Mouse (Mus musculus) hindbrain, embryonic 11.5 days (tissue): ENCODE results near the gene Ppp1ca. TPM values are rescaled to one million over a fixed set of nuclear protein-coding genes. Genes with fewer than 3 reads are reported as not detected.

Experiments used
- ATAC-seq: fragments of 200-750 bp; cut with Nextera tagmentation; 2 replicates; pipeline ENCODE4 v1.8.0; 2017; ENCODE audit warnings: mild to moderate bottlenecking, moderate TSS enrichment, moderate library complexity; ENCODE audit not compliant: low FRiP score
- DNase-seq: peaks from one replicate; pipeline ENCODE4 v3.0.0-alpha.2; 2015; ENCODE audit warnings: low spot score
- H3K27ac ChIP-seq: fragments of 300-500 bp; sonication (generic); 2 replicates; pipeline ENCODE4 v1.5.1; 2014; ENCODE audit warnings: mild to moderate bottlenecking, low read depth, low read length
- H3K27me3 ChIP-seq: fragments of 300-500 bp; sonication (generic); 2 replicates; pipeline ENCODE4 v1.6.1; 2014; ENCODE audit warnings: mild to moderate bottlenecking, low read length, moderate library complexity, mixed read lengths; ENCODE audit not compliant: control insufficient read depth, insufficient read depth
- H3K36me3 ChIP-seq: fragments of 300-500 bp; sonication (generic); 2 replicates; pipeline ENCODE4 v1.6.1; 2014; ENCODE audit warnings: mild to moderate bottlenecking, low read length, moderate library complexity, mixed read lengths; ENCODE audit not compliant: control insufficient read depth, insufficient read depth
- H3K4me1 ChIP-seq: fragments of 300-500 bp; sonication (generic); replicated peaks from 2 replicates; pipeline ENCODE4 v1.6.1; 2014; ENCODE audit warnings: low read length, mixed read lengths; ENCODE audit not compliant: control insufficient read depth, insufficient read depth
- H3K4me2 ChIP-seq: fragments of 300-500 bp; sonication (generic); replicated peaks from 2 replicates; pipeline ENCODE4 v1.6.1; 2014; ENCODE audit warnings: mild to moderate bottlenecking, low read depth, low read length
- H3K4me3 ChIP-seq: fragments of 300-500 bp; sonication (generic); 2 replicates; pipeline ENCODE4 v1.5.1; 2014; ENCODE audit warnings: low read depth, low read length
- H3K9ac ChIP-seq: fragments of 300-500 bp; sonication (generic); 2 replicates; pipeline ENCODE4 v1.6.1; 2014; ENCODE audit warnings: low read depth, low read length
- H3K9me3 ChIP-seq: fragments of 300-500 bp; sonication (generic); 2 replicates; pipeline ENCODE4 v1.6.1; 2016; ENCODE audit warnings: low read length; ENCODE audit not compliant: control insufficient read depth
- WGBS: fragments of 180-500 bp; shearing (Covaris S2); extraction: QIAGEN DNeasy Blood & Tissue Kit; methylation state at CpG from one replicate; pipeline ENCODE4 v1.1.7; 2014; 5-methylcytosine and 5-hydroxymethylcytosine counted together
- polyA plus RNA-seq: library from polyadenylated mRNA; unstranded; fragments of >200 nt; fragmentation: Nextera tagmentation; extraction: Ambion mirVana; gene quantifications from 2 replicates; pipeline ENCODE4 v1.2.1, GENCODE M21; 2014

Gene Ppp1ca
- polyA plus RNA-seq, 1 experiment from 2014 or later: 868 TPM

GRCm38 (mm10) chr19:4197180-4197579 lies 5.3 kb downstream of the Ppp1ca start:
- H3K9me3 ChIP-seq: no peaks in the 10 kb centered on the region
- H3K4me1 ChIP-seq: peaks cover 16% of the 10 kb centered on the region
- H3K4me2 ChIP-seq: no peak overlapping the region
- ATAC-seq (no peak), DNase-seq (no peak)
- no peak overlapping the region for H3K9ac ChIP-seq
- H3K36me3 ChIP-seq: peaks cover 11% of the 10 kb centered on the region
- no peaks in the 10 kb centered on the region for H3K27me3 ChIP-seq
- 69% methylated on average over 3 of the region's 3 CpGs for WGBS
- H3K4me3 ChIP-seq: no peak overlapping the region
- H3K27ac ChIP-seq: no peak overlapping the region

- peak within 1 kb of the TSS; percentile 60; the same call in 1 of the 2 replicates for H3K27ac ChIP-seq
- peak; percentile 98 for DNase-seq
- peak within 1 kb of the TSS; percentile 97 for H3K4me2 ChIP-seq
- H3K9ac ChIP-seq: peak within 1 kb of the TSS; percentile 81
- H3K27me3 ChIP-seq: no peaks in the 10 kb centered on the region; the same call in none of the 2 replicates
- peaks cover 13% of the 10 kb centered on the region for H3K4me1 ChIP-seq
- no peaks in the 10 kb centered on the region for H3K9me3 ChIP-seq
- ATAC-seq: peak; percentile 82
- no peaks in the 10 kb centered on the region for H3K36me3 ChIP-seq
- H3K4me3 ChIP-seq: peak within 1 kb of the TSS; percentile 68
- under 1% methylated on average over 34 of the region's 34 CpGs for WGBS
These were observed 9.5 kb downstream of the Ppp1ca start, which contains the start of gene Rad9a for GRCm38 (mm10) chr19:4201291-4201909. TSS of gene Rad9a (minus strand) at chr19:4201662.

- Histone ChIP-seq H3K4me2 (peak overlapping the region; percentile 97), H3K4me1 (peaks cover 13% of the 10 kb centered on the region), H3K27me3 (no peaks in the 10 kb centered on the region; the same call in none of the 2 replicates), H3K9ac (peak overlapping the region; percentile 80), H3K36me3 (no peaks in the 10 kb centered on the region), H3K9me3 (no peaks in the 10 kb centered on the region), H3K27ac (no peak overlapping the region), H3K4me3 (peak overlapping the region; percentile 68)
- DNase-seq (no peak), ATAC-seq (peak; percentile 31)
- 33% methylated on average over 7 of the region's 7 CpGs for WGBS
These were observed 10.3 kb downstream of the Ppp1ca start for GRCm38 (mm10) chr19:4202149-4202548.

- Histone ChIP-seq H3K4me1 (peaks cover 13% of the 10 kb centered on the region), H3K4me3 (no peak overlapping the region), H3K36me3 (no peaks in the 10 kb centered on the region), H3K9ac (no peak overlapping the region), H3K9me3 (no peaks in the 10 kb centered on the region), H3K27me3 (no peaks in the 10 kb centered on the region; the same call in none of the 2 replicates), H3K27ac (no peak overlapping the region), H3K4me2 (no peak overlapping the region)
- WGBS: 72% methylated on average over 3 of the region's 3 CpGs
- ATAC-seq: no peak
- no peak for DNase-seq
These were observed 11.3 kb downstream of the Ppp1ca start for GRCm38 (mm10) chr19:4203148-4203547.

GRCm38 (mm10) chr19:4203604-4204326 lies 11.9 kb downstream of the Ppp1ca start:
- WGBS: 67% methylated on average over 13 of the region's 13 CpGs
- no peak for ATAC-seq
- no peak for DNase-seq
- no peak overlapping the region for H3K9ac ChIP-seq
- H3K27me3 ChIP-seq: no peaks in the 10 kb centered on the region; the same call in none of the 2 replicates
- H3K27ac ChIP-seq: no peak overlapping the region
- no peak overlapping the region for H3K4me2 ChIP-seq
- no peaks in the 10 kb centered on the region for H3K36me3 ChIP-seq
- H3K4me3 ChIP-seq: no peak overlapping the region
- peaks cover 13% of the 10 kb centered on the region for H3K4me1 ChIP-seq
- H3K9me3 ChIP-seq: no peaks in the 10 kb centered on the region

GRCm38 (mm10) chr19:4204889-4205288 lies 13.0 kb downstream of the Ppp1ca start:
- H3K27me3 ChIP-seq: no peaks in the 10 kb centered on the region; the same call in none of the 2 replicates
- ATAC-seq: no peak

GRCm38 (mm10) chr19:4206971-4207370 lies 15.1 kb downstream of the Ppp1ca start:
- Histone ChIP-seq H3K27me3 (no peaks in the 10 kb centered on the region; the same call in none of the 2 replicates), H3K9ac (no peak overlapping the region), H3K4me2 (no peak overlapping the region), H3K4me3 (no peak overlapping the region), H3K27ac (no peak overlapping the region), H3K4me1 (peaks cover 4% of the 10 kb centered on the region), H3K36me3 (no peaks in the 10 kb centered on the region), H3K9me3 (no peaks in the 10 kb centered on the region)
- peak; percentile 78 for DNase-seq
- 6% methylated on average over 2 of the region's 2 CpGs for WGBS
- no peak for ATAC-seq

More at GRCm38 (mm10) chr19:4204889-4205288, 13.0 kb downstream of the Ppp1ca start:
- Histone ChIP-seq H3K36me3 (no peaks in the 10 kb centered on the region), H3K4me1 (peaks cover 13% of the 10 kb centered on the region), H3K4me3 (no peak overlapping the region), H3K9me3 (no peaks in the 10 kb centered on the region), H3K9ac (no peak overlapping the region), H3K27ac (no peak overlapping the region), H3K4me2 (no peak overlapping the region)
- DNase-seq: no peak
- WGBS: 74% methylated on average over 4 of the region's 4 CpGs

- Histone ChIP-seq H3K27me3 (peaks cover 15% of the 10 kb centered on the region), H3K9ac (no peak overlapping the region)
- WGBS: 74% methylated on average over 5 of the region's 5 CpGs
These were observed 16.7 kb downstream of the Ppp1ca start for GRCm38 (mm10) chr19:4208563-4208962.

More at GRCm38 (mm10) chr19:4208563-4208962, 16.7 kb downstream of the Ppp1ca start:
- Histone ChIP-seq H3K4me1 (peaks cover 2% of the 10 kb centered on the region), H3K9me3 (no peaks in the 10 kb centered on the region), H3K36me3 (no peaks in the 10 kb centered on the region), H3K27ac (no peak overlapping the region), H3K4me2 (no peak overlapping the region), H3K4me3 (no peak overlapping the region)
- DNase-seq (no peak), ATAC-seq (no peak)
